Mouse (Mus musculus) midbrain, postnatal 0 days (tissue): ENCODE data around the gene Gm37419. TPM values are rescaled to one million over a fixed set of nuclear protein-coding genes. Genes with fewer than 3 reads are reported as not detected.

Experiments
- ATAC-seq: fragments of 200-750 bp; cut with Nextera tagmentation; 2 replicates; pipeline ENCODE4 v1.8.0; 2017; ENCODE audit warnings: moderate number of reproducible peaks, mild to moderate bottlenecking, moderate TSS enrichment, moderate library complexity; ENCODE audit not compliant: low FRiP score
- DNase-seq: peaks from one replicate; pipeline ENCODE4 v3.0.0-alpha.2; 2015; ENCODE audit warnings: low spot score
- H3K27ac ChIP-seq: fragments of 300-500 bp; sonication (generic); 2 replicates; pipeline ENCODE4 v1.5.1; 2014; ENCODE audit warnings: low read depth, mild to moderate bottlenecking, low read length, mixed read lengths
- H3K27me3 ChIP-seq: fragments of 300-500 bp; sonication (generic); 2 replicates; pipeline ENCODE4 v1.6.1; 2014; ENCODE audit warnings: low read length, control low read depth, mixed read lengths; ENCODE audit not compliant: insufficient read depth
- H3K36me3 ChIP-seq: fragments of 300-500 bp; sonication (generic); 2 replicates; pipeline ENCODE4 v1.6.1; 2014; ENCODE audit warnings: low read length, control low read depth, mixed read lengths; ENCODE audit not compliant: insufficient read depth
- H3K4me1 ChIP-seq: fragments of 300-500 bp; sonication (generic); 2 replicates; pipeline ENCODE4 v1.6.1; 2014; ENCODE audit warnings: mild to moderate bottlenecking, control low read depth, antibody characterized with exemption, low read length, mixed read lengths; ENCODE audit not compliant: insufficient read depth
- H3K4me2 ChIP-seq: fragments of 300-500 bp; sonication (generic); 2 replicates; pipeline ENCODE4 v1.6.1; 2014; ENCODE audit warnings: low read depth, mild to moderate bottlenecking, low read length, mixed read lengths; ENCODE audit not compliant: poor library complexity, severe bottlenecking
- H3K4me3 ChIP-seq: fragments of 300-500 bp; sonication (generic); 2 replicates; pipeline ENCODE4 v1.5.1; 2014; ENCODE audit warnings: low read depth, mild to moderate bottlenecking, low read length, moderate library complexity
- H3K9ac ChIP-seq: fragments of 300-500 bp; sonication (generic); replicated peaks from 2 replicates; pipeline ENCODE4 v1.6.1; 2014; ENCODE audit warnings: mild to moderate bottlenecking, low read length, moderate library complexity, mixed read lengths; ENCODE audit not compliant: poor library complexity, severe bottlenecking
- H3K9me3 ChIP-seq: fragments of 300-500 bp; sonication (generic); 2 replicates; pipeline ENCODE4 v1.6.1; 2016; ENCODE audit warnings: low read length, control low read depth
- CTCF ChIP-seq: IDR thresholded peaks from 2 replicates; pipeline ENCODE4 v1.5.1; 2016; ENCODE audit warnings: antibody characterized with exemption, mild to moderate bottlenecking
- WGBS: fragments of 180-500 bp; shearing (Covaris S2); extraction: QIAGEN DNeasy Blood & Tissue Kit; methylation state at CpG from one replicate; pipeline ENCODE4 v1.1.7; 2014; 5-methylcytosine and 5-hydroxymethylcytosine counted together
- polyA plus RNA-seq: library from polyadenylated mRNA; unstranded; fragments of >200 nt; fragmentation: Nextera tagmentation; extraction: Ambion mirVana; gene quantifications from 2 replicates; pipeline ENCODE4 v1.2.1, GENCODE M21; 2015
- total RNA-seq: library from RNA; depleted of rRNA; stranded (reverse); fragments of >200 nt; gene quantifications from 2 replicates; pipeline ENCODE4 v1.2.3, GENCODE M21; 2014

The Gm37419 gene
- total and polyA plus RNA-seq, 2 experiments from 2014 or later = not detected

DNA sequence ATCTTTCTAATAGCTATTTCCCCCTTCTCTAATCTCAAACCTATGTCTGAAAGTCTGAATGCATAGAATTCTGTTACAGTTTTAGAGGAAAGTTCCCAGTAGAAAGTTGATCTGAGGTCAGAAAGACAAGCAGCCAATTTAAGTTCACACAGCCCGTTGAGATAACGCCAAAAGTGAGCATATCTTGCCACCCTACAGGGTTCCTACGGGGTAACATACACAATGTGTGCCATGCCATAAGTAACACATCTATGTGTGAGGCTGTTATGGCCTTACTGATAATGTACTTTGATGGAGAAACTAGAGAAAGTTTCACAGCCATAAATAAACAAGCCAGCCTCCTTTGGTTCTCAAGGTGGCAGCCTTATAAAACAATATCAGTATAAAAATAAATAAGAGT is 26.1 kb downstream of the Gm37419 start:
- no peak overlapping the region for H3K9ac ChIP-seq
- 89% methylated on average over 3 of the region's 3 CpGs for WGBS
- no peak overlapping the region for H3K4me3 ChIP-seq
- ATAC-seq = no peak
- no peak overlapping the region for H3K27ac ChIP-seq
- H3K4me2 ChIP-seq = no peak overlapping the region
- no peak for TF ChIP-seq CTCF
- no peaks in the 10 kb centered on the region for H3K27me3 ChIP-seq
- H3K9me3 ChIP-seq = no peaks in the 10 kb centered on the region
- H3K4me1 ChIP-seq = no peaks in the 10 kb centered on the region
- H3K36me3 ChIP-seq = no peaks in the 10 kb centered on the region
- DNase-seq = no peak

DNA sequence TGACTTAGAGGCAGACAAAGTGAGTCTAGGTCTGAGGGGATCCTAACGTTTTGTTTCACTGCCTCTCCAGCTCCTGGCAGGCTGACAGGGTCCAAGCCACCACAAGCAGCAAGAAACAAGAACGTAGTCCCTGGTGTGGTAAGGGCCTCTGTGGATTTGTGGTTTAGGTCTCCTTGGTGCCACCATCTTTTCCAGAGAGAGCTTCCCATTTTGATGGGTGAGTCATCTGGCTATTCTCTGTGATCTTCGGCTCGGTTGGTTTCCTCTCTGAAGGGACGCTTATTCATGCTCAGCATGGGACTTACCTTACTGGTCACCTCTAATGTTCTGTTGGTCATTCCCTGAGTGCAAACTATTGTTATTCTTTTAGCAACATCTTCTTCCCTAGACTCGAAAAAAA is 28.0 kb downstream of the Gm37419 start:
- H3K4me1 ChIP-seq = no peaks in the 10 kb centered on the region
- 43% methylated on average over 6 of the region's 6 CpGs for WGBS
- no peak overlapping the region for H3K4me3 ChIP-seq
- DNase-seq (no peak), ATAC-seq (no peak)
- H3K9ac ChIP-seq = no peak overlapping the region
- no peak for TF ChIP-seq CTCF
- H3K27ac ChIP-seq = no peak overlapping the region
- H3K36me3 ChIP-seq = no peaks in the 10 kb centered on the region
- no peak overlapping the region for H3K4me2 ChIP-seq
- H3K9me3 ChIP-seq = no peaks in the 10 kb centered on the region
- no peaks in the 10 kb centered on the region for H3K27me3 ChIP-seq

DNA sequence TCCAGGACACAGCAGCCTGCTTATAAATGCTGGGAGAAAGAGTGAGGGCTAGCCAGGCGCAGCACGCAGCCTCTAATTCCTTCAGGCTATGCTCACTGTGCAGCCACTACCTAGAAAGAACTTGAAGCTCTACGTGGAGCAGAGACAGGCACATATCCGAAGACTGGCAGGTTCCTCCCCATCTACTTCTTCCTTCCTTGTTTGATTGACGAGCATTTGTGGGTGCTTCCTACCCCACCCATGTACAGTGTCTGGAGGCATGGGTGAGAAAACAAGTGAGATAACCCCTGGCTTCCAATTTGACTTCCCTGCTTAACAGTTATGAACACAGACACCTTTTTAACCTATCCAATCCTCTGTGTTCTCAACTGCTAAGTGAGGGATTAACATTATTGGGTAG is 28.5 kb downstream of the Gm37419 start:
- H3K9ac ChIP-seq = no peak overlapping the region
- H3K27ac ChIP-seq = no peak overlapping the region
- H3K4me3 ChIP-seq = no peak overlapping the region
- no peaks in the 10 kb centered on the region for H3K27me3 ChIP-seq
- H3K36me3 ChIP-seq = no peaks in the 10 kb centered on the region
- H3K9me3 ChIP-seq = no peaks in the 10 kb centered on the region
- no peak for TF ChIP-seq CTCF
- H3K4me1 ChIP-seq = no peaks in the 10 kb centered on the region
- ATAC-seq (no peak), DNase-seq (no peak)
- 65% methylated on average over 5 of the region's 5 CpGs for WGBS
- no peak overlapping the region for H3K4me2 ChIP-seq

DNA sequence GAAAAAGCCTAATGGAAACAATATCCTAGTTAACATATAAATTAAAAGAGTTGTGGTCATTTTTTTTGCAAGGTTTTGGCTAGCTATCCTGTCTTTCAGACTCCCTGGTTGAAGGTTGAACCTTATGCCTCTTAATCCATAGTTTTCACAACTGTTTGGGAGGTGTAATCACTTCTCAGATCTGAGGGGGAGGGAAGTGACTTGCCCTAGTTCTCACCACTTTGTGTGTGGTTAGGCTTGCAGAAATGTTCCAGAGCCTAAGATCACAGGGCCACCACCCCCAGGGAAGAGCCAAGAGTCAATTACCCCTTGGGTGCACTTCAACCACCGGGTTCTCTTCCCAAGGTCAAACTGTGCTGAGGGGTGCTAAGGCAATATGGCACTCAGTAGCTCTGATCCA is 33.4 kb downstream of the Gm37419 start:
- Histone ChIP-seq H3K9me3 (no peaks in the 10 kb centered on the region), H3K9ac (no peak overlapping the region), H3K4me3 (no peak overlapping the region), H3K27me3 (no peaks in the 10 kb centered on the region), H3K4me1 (no peaks in the 10 kb centered on the region), H3K36me3 (no peaks in the 10 kb centered on the region), H3K27ac (no peak overlapping the region), H3K4me2 (no peak overlapping the region)
- 95% methylated on average over 1 of the region's 1 CpGs for WGBS
- no peak for ATAC-seq
- no peak for TF ChIP-seq CTCF
- no peak for DNase-seq

DNA sequence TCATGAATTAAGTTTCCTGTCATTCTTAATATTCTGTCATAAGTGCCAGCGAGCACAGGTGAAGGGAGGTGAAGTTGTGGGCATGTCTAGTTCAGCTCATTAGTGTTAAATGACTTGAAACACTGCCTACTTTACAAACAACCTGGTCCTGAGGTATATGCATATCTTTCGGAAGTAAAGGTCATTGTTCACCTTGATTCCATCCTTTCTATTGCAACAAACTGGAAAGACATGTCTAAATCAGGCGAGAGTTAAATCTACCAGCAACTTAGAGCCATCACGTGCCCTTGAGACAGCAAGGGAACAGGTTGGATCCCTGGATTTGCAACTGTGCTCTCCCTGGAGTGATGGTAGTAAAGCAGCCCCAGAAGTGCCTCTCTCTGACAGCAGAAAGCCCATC is 34.3 kb downstream of the Gm37419 start:
- TF ChIP-seq CTCF = no peak
- Histone ChIP-seq H3K4me1 (no peaks in the 10 kb centered on the region), H3K27ac (no peak overlapping the region), H3K4me3 (no peak overlapping the region), H3K27me3 (no peaks in the 10 kb centered on the region), H3K36me3 (no peaks in the 10 kb centered on the region), H3K9ac (no peak overlapping the region), H3K9me3 (no peaks in the 10 kb centered on the region), H3K4me2 (no peak overlapping the region)
- WGBS = 88% methylated on average over 4 of the region's 4 CpGs
- ATAC-seq (no peak), DNase-seq (no peak)

DNA sequence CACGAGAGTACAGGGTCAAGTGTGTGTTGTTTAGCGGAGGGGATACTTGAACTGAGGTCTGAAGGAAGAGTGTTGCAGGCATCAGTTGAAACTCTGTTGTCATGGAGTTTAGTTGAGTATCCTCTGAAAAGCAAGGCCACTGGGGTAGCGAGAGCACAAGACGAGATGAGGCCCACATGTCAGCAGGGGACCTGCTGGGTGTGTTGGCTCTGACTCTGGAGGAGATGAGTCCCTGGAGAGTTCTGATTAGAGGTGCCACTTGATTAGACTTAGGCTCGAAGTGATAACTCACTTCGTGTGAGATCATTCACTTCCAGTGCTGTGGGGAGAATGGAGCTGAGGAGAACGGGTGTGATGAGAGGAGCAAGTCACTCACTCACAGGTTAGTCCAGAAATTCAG is 37.2 kb downstream of the Gm37419 start:
- Histone ChIP-seq H3K9ac (no peak overlapping the region), H3K9me3 (no peaks in the 10 kb centered on the region), H3K4me1 (no peaks in the 10 kb centered on the region), H3K4me2 (no peak overlapping the region), H3K36me3 (no peaks in the 10 kb centered on the region), H3K4me3 (no peak overlapping the region), H3K27me3 (no peaks in the 10 kb centered on the region), H3K27ac (no peak overlapping the region)
- no peak for ATAC-seq
- WGBS = 76% methylated on average over 7 of the region's 7 CpGs
- no peak for DNase-seq
- TF ChIP-seq CTCF = no peak
